Mouse (Mus musculus): Measurements from ENCODE around the gene Robo3.

Robo3 gene

DNA sequence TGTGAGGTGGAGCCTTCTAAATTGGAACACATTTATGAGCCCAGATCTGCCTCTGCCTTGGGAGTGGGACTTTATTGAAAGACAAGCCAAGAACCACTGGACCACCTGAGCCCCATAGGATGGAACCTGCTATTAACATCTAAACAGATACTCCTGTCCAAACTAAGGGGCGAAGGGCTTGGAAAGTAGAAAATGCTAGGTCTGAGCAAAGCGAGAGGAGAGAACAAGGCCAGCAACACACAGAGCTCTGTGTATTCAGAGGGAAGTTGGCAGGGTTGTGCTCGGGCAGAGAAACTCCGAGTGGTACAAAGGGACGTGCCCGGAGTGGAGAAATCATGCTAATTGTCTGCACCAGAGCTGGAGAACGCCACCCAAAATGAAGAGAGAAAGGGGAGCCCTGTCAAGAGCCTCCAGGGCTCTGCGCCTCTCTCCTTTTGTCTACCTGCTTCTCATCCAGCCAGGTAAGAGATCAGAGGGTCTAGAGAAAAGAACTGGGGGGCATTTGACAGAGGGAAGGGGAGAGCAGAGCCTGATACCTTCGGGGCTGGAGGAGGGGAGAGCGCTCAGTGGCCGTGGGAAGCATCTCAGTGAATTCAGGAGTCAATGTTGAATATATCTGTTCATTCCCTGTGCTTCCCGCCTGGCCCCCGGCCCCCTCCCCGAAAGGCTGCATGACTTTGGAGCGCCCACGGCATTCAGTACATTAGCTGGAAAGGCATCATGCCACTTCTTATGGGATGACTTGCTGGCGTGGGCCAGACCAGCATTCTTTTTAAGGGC, 65.6 kb downstream of the Robo3 start, which contains the start of gene Hepacam:
Hepacam (plus strand) TSS at position 51 of the 780 bp plus-strand sequence.
- DNase-seq, result no peak

DNA sequence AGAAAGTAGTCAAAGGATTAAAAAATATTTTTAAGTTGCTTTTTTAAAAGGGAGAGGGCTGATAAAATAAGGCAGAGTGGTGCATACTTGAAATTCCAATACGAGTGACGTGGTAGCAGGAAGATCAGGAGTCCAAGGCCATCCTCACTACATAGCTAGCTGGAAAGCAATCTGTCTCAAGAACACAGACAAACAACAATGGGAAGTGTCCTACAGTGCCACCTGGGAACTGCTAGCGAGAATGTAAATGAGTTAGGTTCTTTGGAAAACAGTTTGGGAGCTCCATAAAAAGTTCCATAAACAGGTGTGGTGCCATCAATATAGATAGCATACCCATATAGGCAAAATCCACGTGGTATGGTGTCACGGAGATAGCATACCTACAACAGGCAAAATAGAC, 67.3 kb downstream of the Robo3 start:
- no peak for DNase-seq

Measured in right cerebral cortex, postnatal 25 days (tissue).